Mouse (Mus musculus) 416B (cell line): ENCODE results near the gene Triobp.

ENCODE experiments used
- DNase-seq: peaks from one replicate; pipeline ENCODE4 v3.0.0; 2011; ENCODE audit warnings: low read depth

Triobp gene

DNA sequence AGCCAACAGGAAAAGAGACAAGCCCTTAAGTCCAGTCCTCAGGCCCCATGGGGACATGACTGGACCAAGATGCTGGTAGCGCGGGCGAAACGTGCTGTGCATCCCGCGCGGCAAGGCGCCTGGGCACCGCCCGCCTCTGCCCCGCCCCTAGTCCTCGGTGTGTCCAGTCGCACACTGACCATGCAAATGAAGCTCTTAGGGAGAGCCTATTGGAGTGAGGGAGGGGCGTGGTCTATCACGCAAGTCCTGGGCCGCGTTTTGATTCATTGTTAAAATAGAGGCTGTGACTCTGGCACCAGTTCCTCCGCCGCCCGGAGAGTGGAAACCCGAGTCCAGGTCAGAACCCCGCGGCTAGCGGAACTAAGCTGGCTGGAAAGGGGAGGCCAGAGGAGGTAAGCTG lies at the start of gene Triobp:
Gene Triobp (plus strand): TSS at position 68 of the 400 bp plus-strand sequence.
- DNase-seq, result no peak

GRCm38 (mm10) chr15:78898507-78899001 lies 49.0 kb upstream of the Triobp start:
- DNase-seq, result no peak

DNA sequence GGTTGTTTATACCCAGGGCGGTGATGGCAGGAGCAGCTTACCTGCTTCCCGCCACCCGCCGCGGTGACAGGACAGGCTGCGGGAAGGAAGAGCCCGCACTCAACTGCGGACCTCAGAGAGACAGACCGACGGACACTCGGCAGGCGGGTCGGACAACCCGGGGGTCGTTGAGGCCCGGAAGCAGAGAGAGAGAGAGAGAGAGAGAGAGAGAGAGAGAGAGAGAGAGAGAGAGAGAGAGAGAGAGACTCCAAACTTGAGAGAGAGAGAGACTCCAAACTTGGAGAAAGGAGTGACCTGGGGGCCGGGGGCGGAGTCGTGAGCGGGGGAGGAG lies 48.1 kb upstream of the Triobp start, which contains the start of gene Gm49510:
Gene Gm49510 (plus strand): TSS at position 259 of the 331 bp plus-strand sequence.
- peak; percentile 61 for DNase-seq

DNA sequence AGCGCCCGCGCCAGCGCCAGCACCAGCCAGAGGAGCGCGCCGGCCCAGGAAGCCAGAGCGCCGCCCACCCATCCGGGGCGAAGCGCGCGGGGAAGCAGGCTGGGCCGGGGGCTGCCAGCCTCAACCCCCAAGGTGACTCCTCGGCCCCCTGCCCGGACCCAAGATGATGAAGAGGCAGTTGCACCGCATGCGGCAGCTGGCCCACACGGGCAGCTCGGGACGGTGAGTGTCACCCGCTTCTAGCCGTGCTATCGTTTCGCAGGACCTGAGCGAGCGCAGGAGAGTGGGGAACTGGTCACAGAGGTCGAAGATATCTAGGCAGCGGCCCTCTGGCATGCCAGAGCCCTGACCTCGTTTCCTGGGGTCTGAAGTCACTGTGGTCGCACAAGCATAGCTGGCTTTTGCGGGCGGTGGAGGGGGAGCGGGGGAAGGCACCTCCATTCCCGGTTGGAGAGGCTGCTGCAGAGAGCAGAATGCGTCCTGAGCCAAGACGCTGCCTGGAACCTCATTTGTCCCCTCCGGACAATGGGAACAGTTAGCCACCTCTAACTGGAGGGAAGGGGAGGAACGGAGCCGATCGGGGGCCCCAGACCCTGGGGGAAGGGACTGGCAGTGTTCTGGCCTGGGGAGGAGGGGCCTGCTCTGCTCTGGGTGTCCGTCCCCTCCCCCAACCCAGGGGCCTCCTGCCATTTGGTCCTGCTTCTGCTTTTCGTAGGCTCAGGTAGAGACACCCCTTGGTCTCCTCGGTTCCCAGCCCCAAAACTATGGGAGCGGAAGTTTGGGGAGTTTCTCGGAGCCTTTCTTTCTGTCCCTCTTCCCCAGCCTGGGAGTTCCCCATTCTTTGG lies 47.6 kb upstream of the Triobp start, which contains the start of gene Sh3bp1:
Gene Sh3bp1 (plus strand): TSS at position 29 of the 845 bp plus-strand sequence.
- peak; percentile 51 for DNase-seq

GRCm38 (mm10) chr15:78900585-78901421 lies 46.7 kb upstream of the Triobp start:
- DNase-seq, result no peak

DNA sequence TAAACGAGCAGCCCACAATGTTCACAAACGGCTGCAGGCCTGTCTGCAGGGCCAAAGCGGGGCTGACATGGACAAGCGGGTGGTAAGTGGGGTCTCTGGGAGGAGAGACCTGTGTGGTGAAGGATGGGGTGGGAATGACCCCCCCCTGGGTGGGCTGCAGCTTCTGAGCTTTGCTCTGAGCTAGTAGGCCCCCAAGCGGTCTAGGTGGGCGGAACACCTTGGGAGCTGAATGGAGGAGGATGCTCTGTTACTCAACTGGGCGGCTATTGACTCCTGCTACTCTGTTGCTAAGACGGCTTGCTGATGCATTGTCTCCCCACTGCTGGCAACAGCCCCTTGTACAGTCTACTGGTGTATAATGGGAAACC lies 46.1 kb upstream of the Triobp start:
- no peak for DNase-seq

GRCm38 (mm10) chr15:78903243-78903642 lies 44.3 kb upstream of the Triobp start:
- peak; percentile 82 for DNase-seq

GRCm38 (mm10) chr15:78908399-78908798 lies 39.1 kb upstream of the Triobp start:
- no peak for DNase-seq

- no peak for DNase-seq
Measured at GRCm38 (mm10) chr15:78908982-78909381, 38.5 kb upstream of the Triobp start.

- peak; percentile 68 for DNase-seq
Measured at GRCm38 (mm10) chr15:78912040-78912439, 35.5 kb upstream of the Triobp start.

DNA sequence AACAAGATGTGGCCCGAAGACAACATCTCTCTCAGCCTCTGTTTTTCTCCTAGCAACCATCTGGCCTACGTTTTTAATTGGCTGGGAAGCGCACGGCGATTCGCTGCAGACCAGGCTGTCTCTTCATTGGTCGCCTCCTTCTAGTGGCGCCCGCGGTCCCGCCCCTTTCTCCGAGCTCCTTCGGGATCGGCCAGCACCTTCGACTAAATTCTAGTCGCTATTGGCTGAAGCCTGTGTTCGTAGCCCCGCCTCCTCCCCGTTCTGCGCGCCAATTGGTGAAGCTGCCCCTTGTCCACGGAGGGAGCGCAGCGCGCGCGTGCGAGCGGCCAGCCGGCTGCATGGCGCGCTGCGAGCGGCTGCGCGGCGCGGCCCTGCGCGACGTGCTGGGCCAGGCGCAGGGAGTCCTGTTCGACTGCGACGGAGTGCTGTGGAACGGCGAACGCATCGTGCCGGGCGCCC lies 33.9 kb upstream of the Triobp start, which contains the start of gene Pdxp:
Gene Pdxp (plus strand): TSS at position 288 of the 459 bp plus-strand sequence.
- peak; percentile 98 for DNase-seq

DNA sequence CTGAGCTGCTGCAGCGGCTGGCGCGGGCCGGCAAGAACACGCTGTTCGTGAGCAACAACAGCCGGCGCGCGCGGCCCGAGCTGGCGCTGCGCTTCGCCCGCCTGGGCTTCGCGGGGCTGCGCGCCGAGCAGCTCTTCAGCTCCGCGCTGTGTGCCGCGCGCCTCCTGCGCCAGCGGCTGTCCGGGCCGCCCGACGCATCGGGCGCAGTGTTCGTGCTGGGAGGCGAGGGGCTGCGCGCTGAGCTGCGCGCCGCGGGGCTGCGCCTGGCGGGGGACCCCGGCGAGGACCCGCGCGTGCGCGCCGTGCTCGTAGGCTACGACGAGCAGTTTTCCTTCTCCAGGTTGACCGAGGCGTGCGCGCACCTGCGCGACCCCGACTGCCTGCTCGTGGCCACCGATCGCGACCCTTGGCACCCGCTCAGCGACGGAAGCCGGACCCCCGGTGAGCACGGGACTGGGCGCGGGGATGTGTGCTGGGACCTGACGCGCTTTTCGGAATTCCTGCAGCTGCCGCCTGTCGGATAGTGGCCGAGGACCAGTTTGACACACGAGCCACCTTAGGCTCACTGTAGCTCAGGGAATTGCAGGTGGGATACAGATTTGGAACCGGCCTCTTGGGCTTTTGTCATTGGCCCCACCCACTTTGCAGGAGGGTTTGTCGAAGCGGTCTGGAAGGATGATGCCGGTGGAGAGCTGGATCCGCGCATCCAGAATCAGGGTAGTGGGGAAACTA lies 33.3 kb upstream of the Triobp start:
- no peak for DNase-seq

DNA sequence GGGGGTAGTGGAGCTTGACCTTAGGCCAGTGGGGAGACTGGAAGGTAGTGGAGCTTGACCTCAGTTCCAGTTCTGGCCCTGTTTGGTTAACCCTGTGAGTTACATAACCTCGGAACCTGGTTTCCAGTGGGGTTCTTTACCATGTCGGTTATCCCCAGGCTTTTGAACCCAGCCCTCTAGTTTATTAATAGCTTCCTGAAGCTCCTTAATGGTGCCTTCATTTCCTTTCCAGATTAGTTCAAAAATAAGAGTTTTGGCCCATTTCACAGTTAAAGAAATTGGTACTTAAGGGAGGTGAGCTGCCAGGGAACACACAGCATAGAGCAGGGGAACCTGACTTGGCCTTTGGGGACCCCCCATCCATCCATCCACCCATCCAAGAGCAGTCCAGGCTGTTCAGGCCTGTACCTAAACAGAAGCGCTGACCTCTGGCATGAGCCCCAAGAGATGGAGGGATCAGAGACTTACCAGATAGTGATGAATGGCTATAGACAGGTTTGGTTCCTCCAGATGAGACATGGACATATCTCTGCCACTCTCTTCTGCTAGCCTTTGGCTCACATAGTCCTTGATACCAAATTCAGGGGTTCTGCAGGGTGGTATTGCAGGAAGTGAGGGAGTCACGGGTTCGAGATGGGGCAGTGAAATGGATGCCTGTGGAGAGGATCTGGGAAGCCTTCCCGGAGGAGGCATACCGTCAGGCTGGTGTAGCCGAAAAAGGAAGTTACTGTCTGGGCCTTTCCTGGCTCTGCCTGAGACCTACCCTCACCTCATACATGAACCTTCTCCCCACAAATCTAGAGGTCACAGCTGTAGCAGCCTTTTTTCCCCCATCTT lies 32.5 kb upstream of the Triobp start:
- no peak for DNase-seq

DNA sequence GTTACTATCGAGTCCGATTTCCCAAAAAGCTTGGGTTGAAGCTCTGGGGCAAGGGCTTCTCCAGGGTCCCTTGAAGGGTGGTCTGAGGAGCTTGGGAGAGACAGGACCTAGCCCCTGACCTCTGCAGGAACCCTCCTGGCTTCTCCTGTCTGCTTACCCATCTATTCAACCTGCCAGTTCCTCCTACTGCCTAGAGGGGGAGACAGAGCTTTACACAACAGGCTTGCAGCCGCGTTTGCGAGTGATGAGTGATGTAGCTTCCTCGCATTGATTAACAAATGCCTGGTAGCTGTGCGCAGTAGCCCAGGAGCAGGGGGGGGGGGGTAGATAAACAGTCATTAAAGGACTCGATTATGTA lies 31.9 kb upstream of the Triobp start:
- DNase-seq, result peak; percentile 90

DNA sequence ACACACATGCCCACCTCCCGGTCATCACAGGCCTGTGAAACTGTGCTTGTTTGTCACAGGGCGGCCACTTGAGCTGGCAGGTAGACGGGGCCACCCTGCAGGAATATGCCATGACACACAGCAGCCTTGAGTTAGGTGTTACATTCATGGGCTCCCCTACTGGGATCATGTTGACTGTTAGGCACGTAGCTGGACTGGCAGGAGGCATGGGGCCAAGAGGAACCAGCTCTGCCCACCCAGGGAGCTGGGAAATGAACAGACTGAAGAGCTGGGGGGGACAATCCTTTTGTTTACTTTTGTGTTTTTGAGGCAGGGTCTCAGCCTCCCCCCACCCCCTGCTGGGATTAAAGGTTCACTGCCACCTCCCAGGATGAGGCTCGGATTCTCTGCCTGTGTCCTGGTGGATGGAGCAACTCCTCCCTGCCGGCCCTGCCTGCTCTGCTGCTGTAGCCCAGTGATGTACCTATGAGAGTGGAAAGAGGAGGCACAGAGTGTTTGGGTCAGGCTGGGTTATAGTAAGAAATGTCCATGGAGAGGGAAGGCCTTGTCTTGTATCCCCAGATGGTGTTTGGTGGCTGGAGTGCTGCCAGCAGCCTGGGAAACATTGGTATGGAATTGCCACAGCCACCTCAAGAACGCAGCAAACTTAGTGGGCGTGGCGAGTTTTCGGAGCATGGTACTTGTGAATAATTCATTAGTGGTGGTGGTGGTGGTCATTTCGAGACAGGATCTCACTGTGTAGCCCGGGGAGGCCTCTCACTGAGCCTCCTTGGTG lies 31.3 kb upstream of the Triobp start:
- DNase-seq, result no peak

DNA sequence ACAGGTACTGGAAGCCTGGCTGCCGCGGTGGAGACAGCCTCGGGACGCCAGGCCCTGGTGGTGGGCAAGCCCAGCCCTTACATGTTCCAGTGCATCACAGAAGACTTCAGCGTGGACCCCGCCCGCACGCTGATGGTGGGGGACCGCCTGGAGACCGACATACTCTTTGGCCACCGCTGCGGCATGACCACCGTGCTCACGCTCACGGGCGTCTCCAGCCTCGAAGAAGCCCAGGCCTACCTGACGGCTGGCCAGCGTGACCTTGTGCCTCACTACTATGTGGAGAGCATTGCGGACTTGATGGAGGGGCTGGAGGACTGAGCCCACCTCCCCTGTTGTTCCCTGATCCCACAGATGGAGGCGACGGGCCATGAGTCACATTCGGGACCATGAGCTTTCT lies 29.4 kb upstream of the Triobp start:
- DNase-seq, result no peak

GRCm38 (mm10) chr15:78919914-78920313 lies 27.6 kb upstream of the Triobp start:
- no peak for DNase-seq

- no peak for DNase-seq
Measured at GRCm38 (mm10) chr15:78922700-78923099, 24.8 kb upstream of the Triobp start.

DNA sequence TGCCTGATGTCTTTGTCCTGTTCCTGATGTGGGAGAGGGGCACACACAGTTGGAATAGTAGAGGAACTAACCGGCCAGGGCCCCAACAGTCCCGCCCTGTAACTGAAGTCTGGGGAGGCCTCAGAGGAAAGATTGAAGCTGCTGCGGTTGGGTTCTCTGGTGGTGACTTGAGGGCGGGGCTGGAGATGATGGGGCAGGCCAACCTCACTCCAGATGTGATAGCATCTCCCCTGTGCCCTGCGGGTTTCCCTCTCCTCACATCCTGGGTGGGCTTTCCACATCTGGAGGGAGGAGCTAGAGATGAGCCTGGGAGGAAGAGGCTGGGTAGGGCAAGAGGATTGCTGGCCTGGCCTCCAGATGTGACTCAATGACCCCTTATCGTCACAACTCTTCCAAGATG lies 23.9 kb upstream of the Triobp start:
- DNase-seq, result peak; percentile 93

- DNase-seq, result no peak
Measured at GRCm38 (mm10) chr15:78925129-78925528, 22.4 kb upstream of the Triobp start.
